In genomic region chr16:72735175-72735574, GRCm38 (mm10) we compare ENCODE assay signal across 27 mouse cellular contexts.
A peak's percentile ranks its signal among the peaks of the same experiment; 100 is the strongest.
DNase-seq lines count a peak whose midpoint lies in the region; ATAC-seq and TF ChIP-seq lines count a peak whose summit lies in the region.
"Had no signal": no experiment of that assay in that cellular context is flagged by ENCODE, and none has a peak within 500 bp of the region (broad histone marks: within the 10 kb centered on the region; RNA-seq: fewer than 3 reads in every experiment).

No protein-coding gene starts in this region.

- no peak overlapping the region for H3K27ac ChIP-seq in lung, embryonic 14.5 days (ENCODE audit: low read depth)
- H3K27ac ChIP-seq in lung, postnatal 0 days (ENCODE audit: low read length) = no peak overlapping the region
- H3K27ac ChIP-seq: embryonic facial prominence, embryonic 12.5 days; hindbrain, postnatal 0 days; liver, embryonic 15.5 days; neural tube, embryonic 13.5 days had no signal

- no peak for TF ChIP-seq POLR2A in lung, adult 2 months (IDR thresholded peaks at IDR 0.05; ENCODE audit: borderline replicate concordance, extremely low read depth, low read depth, low read length)

- H3K9me3 ChIP-seq in lung, embryonic 14.5 days (ENCODE audit: low read depth, low read length) = no peaks in the 10 kb centered on the region
- no peaks in the 10 kb centered on the region for H3K9me3 ChIP-seq in lung, postnatal 0 days (ENCODE audit: low read length)
- H3K9me3 ChIP-seq: embryonic facial prominence, embryonic 12.5 days; heart, embryonic 12.5 days; liver, embryonic 15.5 days; neural tube, embryonic 13.5 days had no signal

- TF ChIP-seq CTCF in lung, embryonic 14.5 days (IDR thresholded peaks at IDR 0.05; ENCODE audit: low read depth) = no peak
- no peak for TF ChIP-seq CTCF in lung, adult 2 months (IDR thresholded peaks at IDR 0.05; ENCODE audit: insufficient read depth, low read length)
- no peak for TF ChIP-seq CTCF in lung, postnatal 0 days (IDR thresholded peaks at IDR 0.05)

- TF ChIP-seq EP300 in lung, postnatal 0 days (IDR thresholded peaks at IDR 0.05) = 0 out of 2 replicates have a peak, but pooled peaks have one; percentile 50

- H3K36me3 ChIP-seq in lung, embryonic 14.5 days (ENCODE audit: insufficient read depth) = no peaks in the 10 kb centered on the region
- H3K36me3 ChIP-seq in lung, postnatal 0 days (ENCODE audit: insufficient read depth, low read length) = no peaks in the 10 kb centered on the region
- H3K36me3 ChIP-seq: embryonic facial prominence, embryonic 12.5 days; heart, embryonic 12.5 days; liver, embryonic 15.5 days; neural tube, embryonic 13.5 days had no signal

- no peaks in the 10 kb centered on the region for H3K27me3 ChIP-seq in lung, embryonic 14.5 days (ENCODE audit: insufficient read depth, low read length)
- no peaks in the 10 kb centered on the region for H3K27me3 ChIP-seq in lung, postnatal 0 days (replicated peaks; ENCODE audit: insufficient read depth, low read length)
- H3K27me3 ChIP-seq: embryonic facial prominence, embryonic 12.5 days; heart, embryonic 12.5 days; liver, embryonic 15.5 days; megakaryocyte, embryonic 14.5 days; neural tube, embryonic 13.5 days had no signal

- peak; percentile 34 for DNase-seq in embryo, embryonic 10.5 days (ENCODE audit: low spot score)
- no peak for DNase-seq in embryo, embryonic 9.5 days (ENCODE audit: extremely low spot score)
- DNase-seq in lung, embryonic 14.5 days = peak; percentile 92
- no peak for DNase-seq in lung, adult 2 months
- peak; percentile 71 for DNase-seq in lung, postnatal 0 days (ENCODE audit: low spot score)
- DNase-seq in mesoderm, embryonic 11.5 days (ENCODE audit: low read depth, low spot score) = peak; percentile 49
- no peak for DNase-seq in thymus, postnatal 36 days
- no peak for DNase-seq in cerebellum, postnatal 36 days
- DNase-seq: adrenal gland, postnatal 10 days; cerebellum, adult 18-20 months; cerebellum, postnatal 25 days; gastrocnemius, postnatal 25 days; heart, adult 18-20 months; heart, postnatal 10 days; kidney, adult 9 months; kidney, postnatal 36 days; layer of hippocampus, adult 9-11 months; retina, postnatal 1 day; thymus, adult 18-20 months had no signal

- H3K4me1 ChIP-seq in lung, embryonic 14.5 days (ENCODE audit: insufficient read depth) = peaks cover 27% of the 10 kb centered on the region
- no peaks in the 10 kb centered on the region for H3K4me1 ChIP-seq in lung, adult 2 months (ENCODE audit: control insufficient read depth, insufficient read depth, low read length)
- H3K4me1 ChIP-seq in lung, postnatal 0 days (ENCODE audit: insufficient read depth, low read depth, low read length) = no peaks in the 10 kb centered on the region
- H3K4me1 ChIP-seq: heart, embryonic 12.5 days; liver, embryonic 15.5 days; megakaryocyte, embryonic 14.5 days had no signal

- no peak overlapping the region for H3K4me3 ChIP-seq in lung, embryonic 14.5 days (ENCODE audit: low read depth, low read length)
- H3K4me3 ChIP-seq in lung, adult 2 months (replicated peaks; ENCODE audit: extremely low read depth, low read depth, low read length) = no peak overlapping the region
- no peak overlapping the region for H3K4me3 ChIP-seq in lung, postnatal 0 days (ENCODE audit: low read depth, low read length)
- H3K4me3 ChIP-seq: embryonic facial prominence, embryonic 12.5 days; heart, embryonic 12.5 days; liver, embryonic 15.5 days; myocyte; neural tube, embryonic 13.5 days had no signal

- peak; percentile 77 for ATAC-seq in lung, embryonic 14.5 days (ENCODE audit: insufficient read depth)
- ATAC-seq in lung, postnatal 0 days = peak; percentile 70
- ATAC-seq: hindbrain, postnatal 0 days; midbrain, embryonic 16.5 days had no signal

- H3K4me2 ChIP-seq in lung, embryonic 14.5 days = 0 out of 2 replicates have a peak overlapping the region, but pooled peaks have one; percentile 5
- H3K4me2 ChIP-seq in lung, postnatal 0 days (replicated peaks; ENCODE audit: low read depth, low read length) = peak overlapping the region; percentile 14
- H3K4me2 ChIP-seq: embryonic facial prominence, embryonic 12.5 days; heart, embryonic 12.5 days; neural tube, embryonic 13.5 days had no signal

- no peak overlapping the region for H3K9ac ChIP-seq in lung, embryonic 14.5 days
- no peak overlapping the region for H3K9ac ChIP-seq in lung, postnatal 0 days (replicated peaks; ENCODE audit: low read depth)
- H3K9ac ChIP-seq: embryonic facial prominence, embryonic 12.5 days; heart, embryonic 12.5 days; liver, embryonic 15.5 days; neural tube, embryonic 13.5 days had no signal

- WGBS in lung, embryonic 14.5 days = 17% methylated on average over 11 of the region's 11 CpGs
- WGBS in lung, adult 2 months = 36% methylated on average over 11 of the region's 11 CpGs
- WGBS in lung, postnatal 0 days = 21% methylated on average over 11 of the region's 11 CpGs

Comparison
In these comparisons a context has a peak if more than half of its experiments do, and no peak if none do; other contexts are left out.
1. DNase-seq: peak in embryo, embryonic 10.5 days (single experiment), lung, embryonic 14.5 days (single experiment), lung, postnatal 0 days (single experiment) and mesoderm, embryonic 11.5 days (single experiment); none in embryo, embryonic 9.5 days (single experiment), lung, adult 2 months (single experiment), thymus, postnatal 36 days (0 of 2) and cerebellum, postnatal 36 days (0 of 2).